Mouse (Mus musculus): ENCODE measurements around the gene Upk2. TPM values are rescaled to one million over a fixed set of nuclear protein-coding genes. Genes with fewer than 3 reads are reported as not detected.

Upk2 gene
- total and polyA plus RNA-seq, 3 experiments, result not detected

- H3K27ac ChIP-seq (ENCODE audit: insufficient read depth, low read depth), result no peak overlapping the region
- H3K79me2 ChIP-seq (replicated peaks; ENCODE audit: control insufficient read depth, extremely low read depth, insufficient read depth, poor library complexity, severe bottlenecking), result no peaks in the 10 kb centered on the region; the same call in 1 of the 2 replicates
- 0 out of 2 replicates have a peak, but pooled peaks have one; percentile 52 for TF ChIP-seq RCOR1 (conservative IDR thresholded peaks at IDR 0.05; ENCODE audit: low read depth, low read length)
- no peak for TF ChIP-seq ELF1 (IDR thresholded peaks at IDR 0.05; ENCODE audit: low read depth, low read length)
- no peak for TF ChIP-seq ZC3H11A (IDR thresholded peaks at IDR 0.05; ENCODE audit: low read depth, low read length)
- no peak for TF ChIP-seq PAX5 (IDR thresholded peaks at IDR 0.05; ENCODE audit: low read length)
- TF ChIP-seq USF1 (IDR thresholded peaks at IDR 0.05; ENCODE audit: low read depth, low read length), result no peak
- TF ChIP-seq E2F4 (IDR thresholded peaks at IDR 0.05; ENCODE audit: insufficient replicate concordance, low read depth, low read length), result no peak
- TF ChIP-seq SMC3 (IDR thresholded peaks at IDR 0.05; ENCODE audit: low read depth, low read length), result no peak
- TF ChIP-seq HCFC1 (IDR thresholded peaks at IDR 0.05; ENCODE audit: low read depth, low read length), result peak; percentile 11; the same call in 1 of the 2 replicates
- no peak for TF ChIP-seq CTCF (conservative IDR thresholded peaks at IDR 0.05 in 1 of 2, IDR thresholded peaks at IDR 0.05 in 1 of 2; ENCODE audit: low read depth in 2 of 2, low read length in 2 of 2)
- TF ChIP-seq GABPA (IDR thresholded peaks at IDR 0.05; ENCODE audit: insufficient replicate concordance, low read depth, low read length), result no peak
- TF ChIP-seq CHD1 (IDR thresholded peaks at IDR 0.05; ENCODE audit: low read depth, low read length), result no peak
- peak; percentile 43 for TF ChIP-seq SIN3A (IDR thresholded peaks at IDR 0.05; ENCODE audit: low read length)
- TF ChIP-seq JUN (IDR thresholded peaks at IDR 0.05; ENCODE audit: insufficient read depth, low read depth, low read length), result no peak
- TF ChIP-seq ETS1 (conservative IDR thresholded peaks at IDR 0.05; ENCODE audit: low read depth, low read length), result no peak; the same call in 1 of the 2 replicates
- no peak for TF ChIP-seq NELFE (IDR thresholded peaks at IDR 0.05; ENCODE audit: low read depth, low read length)
- TF ChIP-seq MYC (IDR thresholded peaks at IDR 0.05; ENCODE audit: low read depth, low read length), result peak; percentile 97
- peak; percentile 73 for TF ChIP-seq POLR2A (IDR thresholded peaks at IDR 0.05; ENCODE audit: low read depth, low read length)
- peak; percentile 47; the same call in 1 of the 2 replicates for TF ChIP-seq TBP (conservative IDR thresholded peaks at IDR 0.05; ENCODE audit: low read depth, low read length)
- peak; percentile 48 for TF ChIP-seq TCF12 (IDR thresholded peaks at IDR 0.05; ENCODE audit: low read depth, low read length)
- 0 out of 2 replicates have a peak, but pooled peaks have one; percentile 55 for TF ChIP-seq KAT2A (IDR thresholded peaks at IDR 0.05; ENCODE audit: insufficient replicate concordance, low read length)
- no peak for TF ChIP-seq NRF1 (IDR thresholded peaks at IDR 0.05; ENCODE audit: low read depth, low read length)
- TF ChIP-seq MAX (IDR thresholded peaks at IDR 0.05; ENCODE audit: low read length), result peak; percentile 95
- TF ChIP-seq POLR2AphosphoS2 (IDR thresholded peaks at IDR 0.05; ENCODE audit: low read depth, low read length), result no peak
- TF ChIP-seq MXI1 (IDR thresholded peaks at IDR 0.05; ENCODE audit: low read depth, low read length), result peak; percentile 81; the same call in 1 of the 2 replicates
- in situ Hi-C loops (cut with MboI; ENCODE audit: low pct_ligation_motif_present, low pct_unique_long_range_greater_than_20kb, low sequenced_read_pairs), result no loop called here
- peak; percentile 96 for DNase-seq (ENCODE audit: extremely low read depth)
- peak overlapping the region; percentile 42 for H3K4me2 ChIP-seq (ENCODE audit: insufficient read depth, low read depth, poor library complexity, severe bottlenecking)
- H3K9me3 ChIP-seq (replicated peaks; ENCODE audit: low read length), result no peaks in the 10 kb centered on the region
- H3K4me3 ChIP-seq (replicated peaks in 1 of 3; ENCODE audit: low read depth in 2 of 3, low read length in 2 of 3, poor library complexity in 1 of 3), result peak overlapping the region in 2 of 3 experiments; percentile 35 to 66
- dilution Hi-C loops (cut with MboI; ENCODE audit: extremely low pct_ligation_motif_present, extremely low pct_unique_long_range_greater_than_20kb, low sequenced_read_pairs), result no loop called here
- peak overlapping the region; percentile 9; the same call in 1 of the 2 replicates for H3K9ac ChIP-seq (ENCODE audit: insufficient read depth, low read depth)
- H3K4me1 ChIP-seq (ENCODE audit: control insufficient read depth in 1 of 2, insufficient read depth in 2 of 2), result peaks cover 4 to 41% of the 10 kb centered on the region in 2 experiments; a peak in 3 of 4 replicates
- no peaks in the 10 kb centered on the region for H3K27me3 ChIP-seq (replicated peaks)
- peaks cover 5 to 40% of the 10 kb centered on the region in 2 experiments for H3K36me3 ChIP-seq (replicated peaks in 1 of 2; ENCODE audit: control insufficient read depth in 1 of 2, insufficient read depth in 1 of 2, low read length in 1 of 2)
Measured at GRCm38 (mm10) chr9:44420280-44420898, 34.4 kb downstream of the Upk2 start.
